Mouse (Mus musculus) cortical plate, adult 2 months (tissue): ENCODE measurements around the gene Alas2. TPM values are rescaled to one million over a fixed set of nuclear protein-coding genes. Genes with fewer than 3 reads are reported as not detected.

Source experiments
- H3K27ac ChIP-seq: fragments of 200-500 bp; 2 replicates; pipeline ENCODE4 v1.5.1; 2012; ENCODE audit warnings: low read length, control low read depth, inconsistent platforms; ENCODE audit not compliant: insufficient read depth
- H3K4me1 ChIP-seq: fragments of 200-500 bp; 2 replicates; pipeline ENCODE4 v1.6.1; 2011; ENCODE audit warnings: low read length; ENCODE audit not compliant: control insufficient read depth, insufficient read depth
- H3K4me3 ChIP-seq: fragments of 200-500 bp; 2 replicates; pipeline ENCODE4 v1.5.1; 2011; ENCODE audit warnings: mild to moderate bottlenecking, low read length, control low read depth; ENCODE audit not compliant: insufficient read depth
- CTCF ChIP-seq: fragments of 200-500 bp; IDR thresholded peaks from 2 replicates; pipeline ENCODE4 v1.5.1; 2011; ENCODE audit warnings: mild to moderate bottlenecking, control low read depth, low read length; ENCODE audit not compliant: insufficient read depth; ENCODE audit errors: extremely low read depth
- POLR2A ChIP-seq: fragments of 200-500 bp; IDR thresholded peaks from 2 replicates; pipeline ENCODE4 v1.6.1; 2011; ENCODE audit warnings: mild to moderate bottlenecking, low read length, control low read depth; ENCODE audit not compliant: insufficient read depth; ENCODE audit errors: extremely low read depth
- polyA plus RNA-seq: library from polyadenylated mRNA; depleted of rRNA; stranded (reverse); fragments of >200 nt; gene quantifications from 2 replicates; pipeline ENCODE4 v1.2.3, GENCODE M21; 2012; rRNA removed

The Alas2 gene
- polyA plus RNA-seq, 1 experiment, result 2.8 TPM

DNA sequence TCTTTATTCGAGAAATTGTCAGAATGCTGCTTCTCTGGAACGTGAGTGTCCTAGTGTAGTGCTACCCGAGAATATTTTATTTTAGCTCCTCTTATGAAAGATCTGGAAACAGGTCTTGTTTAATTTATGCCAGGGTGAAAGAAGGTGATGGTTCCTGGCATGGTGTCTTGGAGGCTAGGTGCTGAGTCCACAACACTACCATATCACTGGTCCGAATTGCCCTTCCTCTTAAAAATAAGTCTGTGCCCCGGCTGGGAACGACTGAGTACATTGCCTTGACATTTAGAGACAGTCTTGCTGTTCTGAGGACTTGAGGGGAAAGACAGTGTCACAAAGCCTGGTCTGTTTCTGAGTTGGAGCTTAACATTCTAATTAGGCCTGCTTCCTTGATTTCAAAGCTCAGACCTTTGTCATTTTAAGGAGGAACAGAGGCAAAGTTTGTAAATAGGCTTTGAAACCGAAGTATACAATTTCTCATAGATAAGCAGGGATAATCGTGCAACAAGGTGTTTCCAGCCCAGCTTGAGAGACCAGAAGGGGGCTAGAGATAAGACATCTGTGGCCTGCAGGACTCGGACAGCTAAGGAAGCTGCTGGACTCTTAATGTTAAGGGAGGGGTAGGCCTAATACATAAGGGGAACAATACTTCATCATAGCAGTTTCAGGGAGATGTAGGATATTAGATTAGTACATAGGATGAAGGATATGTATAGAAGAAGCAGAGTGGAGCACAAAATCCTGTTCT is 48.0 kb downstream of the Alas2 start:
- H3K27ac ChIP-seq, result no peak overlapping the region
- no peak overlapping the region for H3K4me3 ChIP-seq
- no peaks in the 10 kb centered on the region for H3K4me1 ChIP-seq
- TF ChIP-seq CTCF (no peak), POLR2A (no peak)

DNA sequence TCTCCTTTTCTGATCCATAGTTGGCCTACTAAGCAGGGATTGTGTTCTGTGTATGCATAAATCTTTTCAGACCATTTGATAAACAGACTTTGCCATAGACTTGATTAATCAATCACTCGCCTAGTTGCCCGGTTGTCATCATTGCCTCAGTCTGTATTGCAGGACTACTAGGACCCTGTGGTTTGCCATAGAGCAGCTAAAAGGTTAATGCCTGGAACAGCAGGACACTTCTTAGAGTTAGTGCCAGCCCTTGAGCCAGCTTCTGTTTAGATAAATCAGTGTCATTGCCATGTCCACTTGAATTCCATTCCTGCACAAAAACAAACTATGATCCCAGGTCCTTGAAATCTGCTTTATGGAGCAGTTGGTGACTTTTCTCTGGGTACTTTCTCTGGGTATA is 51.7 kb downstream of the Alas2 start:
- H3K4me1 ChIP-seq, result no peaks in the 10 kb centered on the region
- TF ChIP-seq POLR2A, result no peak
- TF ChIP-seq CTCF, result no peak
- H3K27ac ChIP-seq, result no peak overlapping the region
- H3K4me3 ChIP-seq, result no peak overlapping the region

Other genes with a start within 250 kb of the Alas2 start
- gene Tmem29, start 88.2 kb upstream of the Alas2 start, polyA plus RNA-seq, result 38.7 and 39.4 TPM in 2 replicates
- gene Pfkfb1, start 40.9 kb downstream of the Alas2 start, polyA plus RNA-seq, result 1.8 and 2.1 TPM in 2 replicates
- gene Apex2, start 42.5 kb downstream of the Alas2 start, polyA plus RNA-seq, result 9.8 and 12.0 TPM in 2 replicates
- 92.1 and 95.7 TPM in 2 replicates for gene Tro, start 110.2 kb downstream of the Alas2 start, polyA plus RNA-seq